Mouse (Mus musculus): ENCODE data around the gene Cyyr1.

DNA sequence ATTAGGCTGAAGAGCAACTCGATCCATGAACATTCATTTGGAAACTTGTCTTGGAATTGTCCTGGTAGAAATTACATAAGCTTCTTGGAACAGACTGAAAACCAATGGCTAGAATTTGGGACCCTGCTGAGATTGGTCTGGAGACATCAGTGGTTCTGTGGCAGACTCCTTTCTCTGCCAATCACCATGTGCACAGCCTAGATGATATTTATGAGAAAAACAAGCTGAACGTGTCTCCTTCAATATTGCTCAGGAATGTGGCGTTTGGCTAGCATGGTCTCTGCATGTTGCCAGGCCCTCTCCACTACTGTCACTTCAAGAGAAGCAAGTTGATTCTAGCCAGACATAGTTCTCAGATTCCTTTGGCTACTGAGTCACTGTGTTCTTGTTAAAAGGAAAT is 107.4 kb downstream of the Cyyr1 start:
- TF ChIP-seq POLR2A (IDR thresholded peaks at IDR 0.05; ENCODE audit: insufficient read length, low read depth) (no peak), CEBPB (IDR thresholded peaks at IDR 0.05; ENCODE audit: insufficient read depth, poor library complexity, severe bottlenecking) (no peak), MYOG (IDR thresholded peaks at IDR 0.05; ENCODE audit: control insufficient read depth in 1 of 3, insufficient read depth in 1 of 3, insufficient read length in 2 of 3, low read depth in 2 of 3) (no peak), USF1 (IDR thresholded peaks at IDR 0.05; ENCODE audit: low read depth) (no peak), POLR2AphosphoS2 (IDR thresholded peaks at IDR 0.05; ENCODE audit: insufficient read length, low read depth) (no peak), SRF (IDR thresholded peaks at IDR 0.05; ENCODE audit: control insufficient read depth, insufficient read length, low read depth) (no peak), E2F4 (IDR thresholded peaks at IDR 0.05; ENCODE audit: insufficient read depth) (no peak), TCF3 (IDR thresholded peaks at IDR 0.05; ENCODE audit: insufficient read length, low read depth) (no peak), MYOD1 (IDR thresholded peaks at IDR 0.05; ENCODE audit: control insufficient read depth in 1 of 3, insufficient read length in 2 of 3, low read depth in 2 of 3) (no peak), MAX (IDR thresholded peaks at IDR 0.05; ENCODE audit: low read depth) (no peak), TCF12 (IDR thresholded peaks at IDR 0.05; ENCODE audit: insufficient read depth, poor library complexity, severe bottlenecking) (no peak), REST (IDR thresholded peaks at IDR 0.05; ENCODE audit: insufficient read depth, insufficient read length) (no peak)
